Mouse (Mus musculus): ENCODE data around the gene Glrp1. TPM values are rescaled to one million over a fixed set of nuclear protein-coding genes. Genes with fewer than 3 reads are reported as not detected.
A peak's percentile ranks its signal among the peaks of the same experiment; 100 is the strongest.

The Glrp1 gene
- 0.21 and 0.25 TPM in 2 replicates for polyA plus RNA-seq (2015; fragmentation: Nextera tagmentation; extraction: Ambion mirVana)

DNA sequence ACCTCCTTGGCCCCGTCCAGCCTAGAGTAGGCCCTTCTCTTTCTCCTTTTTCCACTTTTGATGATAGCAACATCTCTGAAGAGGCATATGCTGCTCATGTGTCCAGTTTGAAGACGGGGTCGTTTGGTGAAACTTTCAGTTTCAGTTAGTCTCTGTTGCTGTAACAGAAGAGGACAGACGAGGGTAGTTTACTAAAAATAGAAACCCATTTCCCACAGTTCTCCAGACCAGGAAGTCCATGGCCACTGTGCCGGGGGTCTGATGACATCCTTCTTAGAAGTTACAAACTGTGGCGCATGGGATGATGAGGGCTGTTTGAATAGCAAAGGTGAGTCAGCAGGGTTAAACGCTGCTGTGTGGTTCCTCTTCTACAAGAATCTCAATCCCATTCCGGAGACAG lies at the start of gene Glrp1:
Glrp1 (minus strand) TSS at position 278 of the 400 bp plus-strand sequence.
- no peak within 1 kb of the TSS for H3K4me3 ChIP-seq
- no peak within 1 kb of the TSS for H3K27ac ChIP-seq
- H3K9me3 ChIP-seq (replicated peaks): no peaks in the 10 kb centered on the region
- H3K4me2 ChIP-seq: 0 out of 2 replicates have a peak within 1 kb of the TSS, but pooled peaks have one; percentile 27
- H3K9ac ChIP-seq: no peak within 1 kb of the TSS
- H3K4me1 ChIP-seq (replicated peaks): 0 out of 2 replicates have a peak, but pooled peaks cover 6% of the 10 kb centered on the region
- no peaks in the 10 kb centered on the region for H3K27me3 ChIP-seq
- H3K36me3 ChIP-seq: no peaks in the 10 kb centered on the region
- ATAC-seq (replicated peaks; ENCODE audit: insufficient number of reproducible peaks, insufficient read depth, low FRiP score, low read depth): no peak
- 50% methylated on average over 8 of the region's 8 CpGs for WGBS

GRCm38 (mm10) chr1:88559258-88559657 lies 49.4 kb upstream of the Glrp1 start:
- no peaks in the 10 kb centered on the region for H3K9me3 ChIP-seq (replicated peaks)
- peaks cover 10% of the 10 kb centered on the region; the same call in 1 of the 2 replicates for H3K4me1 ChIP-seq (replicated peaks)
- H3K27ac ChIP-seq: no peak overlapping the region
- 12% methylated on average over 7 of the region's 7 CpGs for WGBS
- H3K4me2 ChIP-seq: peak overlapping the region; percentile 4; the same call in 1 of the 2 replicates
- H3K4me3 ChIP-seq: no peak overlapping the region
- no peaks in the 10 kb centered on the region for H3K27me3 ChIP-seq
- H3K36me3 ChIP-seq: no peaks in the 10 kb centered on the region
- ATAC-seq (replicated peaks; ENCODE audit: insufficient number of reproducible peaks, insufficient read depth, low FRiP score, low read depth): no peak
- no peak overlapping the region for H3K9ac ChIP-seq

DNA sequence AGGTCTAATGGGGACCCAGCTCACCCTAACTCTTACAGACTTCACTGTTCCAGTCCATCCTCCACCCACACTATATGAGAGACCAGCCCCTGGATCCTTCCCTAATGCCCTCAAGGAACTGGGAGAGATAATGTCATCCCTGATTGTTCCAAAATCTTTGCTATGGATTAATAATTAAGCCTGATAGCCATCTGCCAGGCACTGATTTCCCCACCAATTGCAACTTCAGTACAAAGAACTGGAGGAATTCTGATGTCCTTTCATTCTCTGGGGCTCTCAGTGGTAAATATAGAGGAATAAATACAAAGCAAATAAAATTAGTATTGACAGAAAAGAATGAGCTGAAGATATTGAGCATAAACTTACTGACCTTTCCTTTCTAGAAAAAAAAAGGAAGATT lies 48.9 kb upstream of the Glrp1 start:
- H3K9me3 ChIP-seq (replicated peaks): no peaks in the 10 kb centered on the region
- H3K4me2 ChIP-seq: no peak overlapping the region
- ATAC-seq (replicated peaks; ENCODE audit: insufficient number of reproducible peaks, insufficient read depth, low FRiP score, low read depth): no peak
- no peaks in the 10 kb centered on the region for H3K36me3 ChIP-seq
- no peak overlapping the region for H3K9ac ChIP-seq
- H3K4me3 ChIP-seq: no peak overlapping the region
- no peaks in the 10 kb centered on the region for H3K27me3 ChIP-seq
- H3K4me1 ChIP-seq (replicated peaks): peaks cover 10% of the 10 kb centered on the region; the same call in 1 of the 2 replicates
- no peak overlapping the region for H3K27ac ChIP-seq

DNA sequence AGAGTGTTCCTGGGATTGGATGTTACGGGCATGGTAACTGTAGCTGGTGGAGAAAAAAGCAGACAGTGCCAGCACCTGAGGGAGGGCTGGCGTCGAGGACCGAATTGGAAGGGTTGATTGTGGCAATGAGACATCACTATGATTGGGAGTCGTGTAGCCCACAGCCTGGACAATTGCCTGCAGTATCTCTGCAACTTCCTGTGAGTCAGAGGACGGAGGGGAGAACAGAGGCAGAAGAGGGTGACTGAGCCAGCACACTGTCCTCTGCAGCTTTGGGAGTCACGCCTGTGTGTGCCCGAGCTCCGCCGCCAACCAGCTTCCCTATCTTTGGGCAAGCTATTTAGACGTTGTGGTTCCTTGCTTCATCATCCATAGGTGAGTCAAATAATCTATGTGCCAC lies 46.5 kb upstream of the Glrp1 start:
- no peak overlapping the region for H3K9ac ChIP-seq
- ATAC-seq (replicated peaks; ENCODE audit: insufficient number of reproducible peaks, insufficient read depth, low FRiP score, low read depth): no peak
- no peaks in the 10 kb centered on the region for H3K9me3 ChIP-seq (replicated peaks)
- H3K27me3 ChIP-seq: no peaks in the 10 kb centered on the region
- no peak overlapping the region for H3K4me3 ChIP-seq
- no peak overlapping the region for H3K27ac ChIP-seq
- no peaks in the 10 kb centered on the region for H3K36me3 ChIP-seq
- H3K4me1 ChIP-seq (replicated peaks): peaks cover 10% of the 10 kb centered on the region; the same call in 1 of the 2 replicates
- WGBS: 80% methylated on average over 11 of the region's 11 CpGs
- H3K4me2 ChIP-seq: no peak overlapping the region

DNA sequence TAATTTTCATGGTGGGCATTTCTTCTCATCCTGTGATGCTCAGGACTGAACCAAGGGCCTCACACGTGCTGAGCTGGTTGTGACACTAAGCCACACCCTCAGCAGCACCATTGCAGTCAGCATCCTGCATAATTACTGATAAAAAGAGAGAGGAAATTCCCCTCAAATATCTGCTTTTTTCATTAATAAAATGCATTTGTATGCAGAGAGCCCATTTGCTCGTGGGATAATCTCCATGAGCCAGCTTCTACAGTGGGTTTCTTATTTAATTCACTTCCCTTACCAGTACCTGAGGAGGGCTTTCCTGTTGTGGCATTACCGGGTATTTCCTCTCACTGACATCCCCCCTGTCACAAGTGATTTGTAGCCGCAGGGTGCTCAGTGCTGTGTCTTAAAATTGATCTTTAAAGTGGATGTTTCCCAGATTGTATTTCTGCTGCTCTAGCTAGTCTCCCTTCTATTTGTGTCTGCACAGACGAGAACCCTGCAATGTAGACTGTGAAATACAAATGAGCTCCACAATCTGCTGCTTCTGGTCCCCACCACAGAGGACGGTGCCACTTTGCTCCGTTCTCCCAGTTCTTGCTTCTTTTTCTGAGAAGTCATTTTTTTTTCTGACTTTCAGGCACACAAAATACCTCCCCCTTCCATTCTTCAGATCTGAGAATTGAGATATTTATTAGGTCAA lies 43.8 kb upstream of the Glrp1 start:
- Histone ChIP-seq H3K36me3 (no peaks in the 10 kb centered on the region), H3K4me1 (replicated peaks) (no peaks in the 10 kb centered on the region), H3K27ac (no peak overlapping the region), H3K9me3 (replicated peaks) (no peaks in the 10 kb centered on the region), H3K9ac (no peak overlapping the region), H3K4me3 (no peak overlapping the region), H3K4me2 (no peak overlapping the region), H3K27me3 (no peaks in the 10 kb centered on the region)
- ATAC-seq (replicated peaks; ENCODE audit: insufficient number of reproducible peaks, insufficient read depth, low FRiP score, low read depth): no peak
- WGBS: 45% methylated on average over 7 of the region's 7 CpGs

DNA sequence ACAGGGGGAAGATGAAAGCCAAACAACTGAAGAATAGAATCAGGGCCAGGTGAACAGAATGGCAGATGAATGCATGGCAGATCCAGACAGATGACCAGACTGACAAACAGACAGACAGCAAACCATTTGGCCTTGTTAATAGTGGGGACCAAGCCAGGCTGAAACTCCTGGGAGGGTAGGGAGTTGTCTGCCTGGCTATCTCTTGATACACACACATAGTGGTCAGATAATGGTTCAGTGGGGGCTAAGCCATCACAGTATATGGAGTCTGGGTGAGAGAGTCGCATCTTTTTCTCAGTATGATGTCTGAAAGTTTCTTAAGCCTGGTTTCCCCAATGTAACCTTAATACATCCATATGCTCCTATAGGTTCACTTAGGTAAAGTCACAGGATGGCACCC lies 39.4 kb upstream of the Glrp1 start:
- no peak for ATAC-seq (replicated peaks; ENCODE audit: insufficient number of reproducible peaks, insufficient read depth, low FRiP score, low read depth)

DNA sequence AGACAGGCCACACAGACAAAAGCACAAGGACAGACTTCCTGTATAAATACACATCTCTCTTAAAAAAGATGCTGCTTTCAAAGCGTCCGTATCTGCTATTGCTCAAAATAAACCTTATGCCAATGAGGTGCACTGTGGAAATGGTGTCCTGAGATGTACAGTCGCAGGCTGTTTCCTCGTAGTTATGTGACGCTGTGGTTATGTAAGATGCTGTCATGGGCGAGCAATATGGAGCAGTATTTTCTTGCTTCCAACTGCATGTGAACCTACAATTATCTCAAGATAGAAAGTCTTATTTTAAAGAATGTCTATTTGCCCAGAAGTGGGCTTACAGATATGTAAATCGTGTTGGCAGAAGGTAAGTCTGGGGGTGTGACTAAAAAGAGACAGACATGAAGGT lies 37.3 kb upstream of the Glrp1 start:
- no peaks in the 10 kb centered on the region for H3K36me3 ChIP-seq
- H3K4me2 ChIP-seq: no peak overlapping the region
- H3K4me3 ChIP-seq: no peak overlapping the region
- H3K9ac ChIP-seq: no peak overlapping the region
- H3K4me1 ChIP-seq (replicated peaks): no peaks in the 10 kb centered on the region
- H3K27ac ChIP-seq: no peak overlapping the region
- H3K9me3 ChIP-seq (replicated peaks): no peaks in the 10 kb centered on the region
- no peak for ATAC-seq (replicated peaks; ENCODE audit: insufficient number of reproducible peaks, insufficient read depth, low FRiP score, low read depth)
- 70% methylated on average over 7 of the region's 7 CpGs for WGBS
- H3K27me3 ChIP-seq: no peaks in the 10 kb centered on the region

More for the DNA sequence above, 39.4 kb upstream of the Glrp1 start:
- Histone ChIP-seq H3K27ac (no peak overlapping the region), H3K36me3 (no peaks in the 10 kb centered on the region), H3K9me3 (replicated peaks) (no peaks in the 10 kb centered on the region), H3K4me1 (replicated peaks) (no peaks in the 10 kb centered on the region), H3K4me3 (no peak overlapping the region), H3K9ac (no peak overlapping the region), H3K4me2 (no peak overlapping the region), H3K27me3 (no peaks in the 10 kb centered on the region)
- WGBS: 86% methylated on average over 1 of the region's 1 CpGs

- no peaks in the 10 kb centered on the region for H3K36me3 ChIP-seq
- 61% methylated on average over 4 of the region's 4 CpGs for WGBS
Measured at GRCm38 (mm10) chr1:88543608-88544007, 33.7 kb upstream of the Glrp1 start.

DNA sequence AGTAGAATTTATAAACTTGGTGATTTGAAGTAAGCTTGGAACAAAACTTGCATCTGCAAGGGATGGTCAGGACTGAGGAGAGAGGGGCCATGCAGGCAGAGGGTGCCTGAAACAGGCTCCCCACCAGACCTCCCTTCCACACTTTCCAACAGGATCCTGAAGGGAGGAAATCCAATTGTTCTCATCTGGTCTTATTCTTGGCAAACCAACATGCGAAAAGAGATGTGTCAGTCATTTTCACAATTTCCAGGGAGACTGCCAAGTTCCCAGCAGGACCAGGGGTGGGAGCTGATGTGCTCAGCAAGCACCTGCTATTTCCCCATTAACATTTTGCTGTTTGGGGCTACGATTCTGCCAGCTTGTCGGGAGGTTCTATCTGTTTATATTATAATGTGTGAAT lies 30.0 kb upstream of the Glrp1 start:
- H3K9me3 ChIP-seq (replicated peaks): no peaks in the 10 kb centered on the region
- no peak overlapping the region for H3K4me3 ChIP-seq
- H3K27me3 ChIP-seq: no peaks in the 10 kb centered on the region
- no peak overlapping the region for H3K9ac ChIP-seq
- no peak for ATAC-seq (replicated peaks; ENCODE audit: insufficient number of reproducible peaks, insufficient read depth, low FRiP score, low read depth)
- no peak overlapping the region for H3K4me2 ChIP-seq
- 46% methylated on average over 3 of the region's 3 CpGs for WGBS
- H3K36me3 ChIP-seq: no peaks in the 10 kb centered on the region
- no peak overlapping the region for H3K27ac ChIP-seq
- no peaks in the 10 kb centered on the region for H3K4me1 ChIP-seq (replicated peaks)

More at GRCm38 (mm10) chr1:88543608-88544007, 33.7 kb upstream of the Glrp1 start:
- Histone ChIP-seq H3K27ac (no peak overlapping the region), H3K4me2 (no peak overlapping the region), H3K9ac (no peak overlapping the region), H3K4me1 (replicated peaks) (no peaks in the 10 kb centered on the region), H3K27me3 (no peaks in the 10 kb centered on the region), H3K9me3 (replicated peaks) (no peaks in the 10 kb centered on the region), H3K4me3 (no peak overlapping the region)
- no peak for ATAC-seq (replicated peaks; ENCODE audit: insufficient number of reproducible peaks, insufficient read depth, low FRiP score, low read depth)

- H3K27ac ChIP-seq: no peak overlapping the region
Measured at GRCm38 (mm10) chr1:88539256-88539655, 29.4 kb upstream of the Glrp1 start.

DNA sequence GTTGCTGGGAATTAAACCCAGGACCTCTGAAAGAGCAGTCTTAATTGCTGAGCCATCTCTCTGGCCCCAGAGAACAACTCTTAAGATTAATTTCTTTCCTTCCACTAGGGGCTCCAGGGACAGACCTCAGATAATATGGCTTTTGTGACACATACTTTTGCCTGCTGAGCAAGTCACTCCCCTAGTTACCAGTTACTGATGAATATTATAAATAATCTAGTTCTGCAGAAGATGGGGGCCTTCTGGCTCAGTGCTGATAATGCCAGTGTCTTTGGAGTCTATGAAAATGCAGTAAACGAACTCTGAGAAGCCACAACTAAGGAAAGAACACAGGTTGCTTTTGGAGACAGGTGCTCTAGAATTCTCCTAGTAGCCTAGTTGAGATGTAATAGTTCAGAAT lies 26.4 kb upstream of the Glrp1 start:
- H3K27me3 ChIP-seq: no peaks in the 10 kb centered on the region
- no peak overlapping the region for H3K4me2 ChIP-seq
- no peaks in the 10 kb centered on the region for H3K4me1 ChIP-seq (replicated peaks)
- H3K36me3 ChIP-seq: no peaks in the 10 kb centered on the region
- H3K4me3 ChIP-seq: no peak overlapping the region
- no peak overlapping the region for H3K9ac ChIP-seq
- no peak for ATAC-seq (replicated peaks; ENCODE audit: insufficient number of reproducible peaks, insufficient read depth, low FRiP score, low read depth)
- H3K9me3 ChIP-seq (replicated peaks): no peaks in the 10 kb centered on the region
- H3K27ac ChIP-seq: no peak overlapping the region
- WGBS: 80% methylated on average over 1 of the region's 1 CpGs

More at GRCm38 (mm10) chr1:88539256-88539655, 29.4 kb upstream of the Glrp1 start:
- 71% methylated on average over 7 of the region's 7 CpGs for WGBS
- Histone ChIP-seq H3K9ac (no peak overlapping the region), H3K27me3 (no peaks in the 10 kb centered on the region), H3K36me3 (no peaks in the 10 kb centered on the region), H3K4me1 (replicated peaks) (no peaks in the 10 kb centered on the region), H3K4me2 (no peak overlapping the region), H3K9me3 (replicated peaks) (no peaks in the 10 kb centered on the region), H3K4me3 (no peak overlapping the region)
- ATAC-seq (replicated peaks; ENCODE audit: insufficient number of reproducible peaks, insufficient read depth, low FRiP score, low read depth): no peak

GRCm38 (mm10) chr1:88534091-88534490 lies 24.2 kb upstream of the Glrp1 start:
- Histone ChIP-seq H3K4me3 (no peak overlapping the region), H3K4me2 (no peak overlapping the region), H3K27me3 (no peaks in the 10 kb centered on the region), H3K27ac (no peak overlapping the region), H3K36me3 (no peaks in the 10 kb centered on the region), H3K9ac (no peak overlapping the region), H3K4me1 (replicated peaks) (no peaks in the 10 kb centered on the region), H3K9me3 (replicated peaks) (no peaks in the 10 kb centered on the region)
- WGBS: 48% methylated on average over 5 of the region's 5 CpGs
- ATAC-seq (replicated peaks; ENCODE audit: insufficient number of reproducible peaks, insufficient read depth, low FRiP score, low read depth): no peak

Measured in heart, embryonic 15.5 days (tissue).